Mouse (Mus musculus): ENCODE data around the gene AC134908.4.
A peak's percentile ranks its signal among the peaks of the same experiment; 100 is the strongest.
"Not testable (repeated sequence)": the region's sequence is repeated elsewhere in the genome, so short reads cannot be mapped to it uniquely, and the experiment has no call there.

AC134908.4 gene

GRCm38 (mm10) chr17:25775318-25776062 lies 20.0 kb downstream of the AC134908.4 start:
- no peak for DNase-seq (ENCODE audit: low read depth, low spot score)

DNA sequence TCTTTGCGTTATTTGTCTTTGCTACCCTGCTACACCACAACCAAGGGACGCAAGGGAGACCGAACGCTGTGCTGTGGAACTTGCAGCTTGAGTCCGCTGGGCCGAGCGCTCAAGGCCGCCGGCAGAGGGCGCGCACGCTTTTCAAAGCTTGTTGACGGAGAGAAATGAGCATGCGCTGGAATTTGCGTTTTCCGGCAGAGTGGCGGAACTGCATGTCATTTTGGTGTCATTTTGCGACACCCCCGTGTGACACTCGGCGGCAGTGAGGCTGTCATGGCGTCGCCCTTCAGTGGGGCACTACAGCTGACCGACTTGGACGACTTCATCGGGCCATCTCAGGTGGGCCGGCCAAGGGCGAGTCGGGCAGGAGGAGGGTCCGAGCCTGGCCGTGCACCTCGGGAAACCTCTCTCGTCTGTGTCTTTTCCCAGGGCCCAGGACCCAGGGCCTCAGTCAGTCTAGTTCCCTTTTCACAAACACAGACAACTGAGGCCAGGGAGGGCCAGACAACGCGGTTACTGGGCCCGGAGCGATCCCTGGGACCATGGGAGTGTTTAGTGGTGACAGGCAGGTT lies 21.8 kb downstream of the AC134908.4 start, which contains the start of gene Narfl:
Narfl (plus strand) TSS at position 228 of the 572 bp plus-strand sequence.
- peak; percentile 95 for DNase-seq (ENCODE audit: low read depth, low spot score)

- DNase-seq (ENCODE audit: low read depth, low spot score), result no peak
Observed at GRCm38 (mm10) chr17:25769331-25769730, 26.1 kb downstream of the AC134908.4 start.

GRCm38 (mm10) chr17:25765886-25766285 lies 29.6 kb downstream of the AC134908.4 start:
- DNase-seq (ENCODE audit: low read depth, low spot score), result no peak

GRCm38 (mm10) chr17:25762591-25762990 lies 32.9 kb downstream of the AC134908.4 start:
- DNase-seq (ENCODE audit: low read depth, low spot score), result no peak

GRCm38 (mm10) chr17:25761561-25761970 lies 33.9 kb downstream of the AC134908.4 start:
- no peak for DNase-seq (ENCODE audit: low read depth, low spot score)

- no peak for DNase-seq (ENCODE audit: low read depth, low spot score)
Observed at GRCm38 (mm10) chr17:25760148-25760547, 35.3 kb downstream of the AC134908.4 start.

DNA sequence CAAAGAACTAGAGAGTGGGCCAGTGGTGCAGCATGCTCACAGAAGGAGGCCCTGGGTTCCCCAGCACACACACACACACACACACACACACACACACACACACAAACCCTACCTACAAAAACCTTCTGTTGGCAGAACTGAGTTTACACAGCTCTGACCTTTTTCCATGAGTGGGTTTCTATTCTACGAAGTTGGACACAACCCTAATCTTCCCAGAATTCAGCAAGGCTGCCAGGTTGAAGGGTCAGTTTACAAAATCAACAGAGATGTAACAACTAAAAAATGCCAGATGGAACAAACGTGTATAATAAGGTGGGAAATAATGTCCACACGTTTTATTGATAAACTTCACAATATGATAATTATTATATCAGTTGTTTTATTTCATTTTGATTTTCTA lies 37.8 kb downstream of the AC134908.4 start:
- no peak for DNase-seq (ENCODE audit: low read depth, low spot score)

DNA sequence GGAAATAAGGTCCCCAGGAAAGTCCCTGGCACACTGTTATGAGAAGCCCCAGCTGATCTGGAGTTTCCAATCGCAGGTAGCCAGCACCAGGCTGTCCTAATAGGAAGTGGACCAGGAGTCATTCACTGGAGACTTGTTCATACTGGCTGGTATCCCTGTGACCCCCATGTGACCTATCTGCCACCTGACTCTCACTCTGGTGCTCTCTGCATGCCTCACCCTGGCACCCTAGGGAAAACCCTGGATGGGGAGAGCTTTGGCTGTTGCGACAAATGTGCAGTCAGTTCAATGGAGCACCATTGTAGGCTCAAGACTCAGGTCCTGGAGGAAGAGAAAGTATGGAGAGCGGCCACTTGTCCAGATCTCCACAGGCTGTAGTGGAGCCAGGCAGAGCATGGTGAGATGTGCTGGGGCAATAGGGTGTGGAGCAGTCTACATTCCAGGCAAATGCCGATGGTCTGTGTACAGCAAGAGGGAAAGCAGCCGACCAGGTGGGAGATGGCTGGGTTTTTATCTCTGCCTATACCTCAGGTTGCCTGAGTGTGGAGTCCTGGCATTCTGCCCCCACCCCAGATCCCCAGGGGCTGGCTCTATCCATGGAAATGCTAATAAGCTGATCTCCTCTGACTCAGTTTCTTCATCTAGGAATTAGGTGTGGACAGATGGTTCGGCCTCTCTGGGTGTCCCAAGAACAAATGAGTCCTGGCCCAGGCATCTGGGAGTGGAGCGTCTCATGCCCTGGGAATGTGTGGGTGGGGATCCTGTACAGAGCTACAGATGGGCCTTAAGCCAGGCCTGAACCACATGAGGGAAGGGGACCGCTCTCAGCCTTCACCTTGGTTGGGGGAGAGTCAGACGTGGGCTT lies 38.8 kb downstream of the AC134908.4 start:
- DNase-seq (ENCODE audit: low read depth, low spot score), result no peak

- DNase-seq (ENCODE audit: low read depth, low spot score), result no peak
Observed at GRCm38 (mm10) chr17:25755627-25756377, 39.7 kb downstream of the AC134908.4 start.

GRCm38 (mm10) chr17:25755086-25755485 lies 40.4 kb downstream of the AC134908.4 start:
- DNase-seq (ENCODE audit: low read depth, low spot score), result no peak

DNA sequence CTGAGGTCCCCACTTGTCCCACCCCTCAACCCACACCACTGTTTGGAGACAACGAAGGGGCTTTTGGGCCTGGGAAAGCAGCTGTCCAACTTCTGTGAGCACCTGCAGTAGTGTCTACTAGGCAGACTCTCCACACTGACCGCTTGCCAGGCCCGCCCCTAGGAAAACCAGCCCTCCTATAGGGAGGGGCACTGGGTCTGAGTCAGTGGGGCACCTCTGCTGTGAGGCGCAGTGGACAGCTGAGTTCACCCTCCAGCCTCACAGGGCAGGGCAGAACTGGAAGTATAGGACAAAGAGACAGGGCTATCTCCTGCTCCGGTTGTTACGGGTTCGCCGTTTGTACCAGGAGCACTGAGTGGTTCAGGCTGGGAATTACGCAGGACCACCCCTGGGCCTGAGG lies 41.2 kb downstream of the AC134908.4 start, which contains the start of gene Msln:
Msln (minus strand) TSS at position 138 of the 400 bp plus-strand sequence.
- no peak for DNase-seq (ENCODE audit: low read depth, low spot score)

DNA sequence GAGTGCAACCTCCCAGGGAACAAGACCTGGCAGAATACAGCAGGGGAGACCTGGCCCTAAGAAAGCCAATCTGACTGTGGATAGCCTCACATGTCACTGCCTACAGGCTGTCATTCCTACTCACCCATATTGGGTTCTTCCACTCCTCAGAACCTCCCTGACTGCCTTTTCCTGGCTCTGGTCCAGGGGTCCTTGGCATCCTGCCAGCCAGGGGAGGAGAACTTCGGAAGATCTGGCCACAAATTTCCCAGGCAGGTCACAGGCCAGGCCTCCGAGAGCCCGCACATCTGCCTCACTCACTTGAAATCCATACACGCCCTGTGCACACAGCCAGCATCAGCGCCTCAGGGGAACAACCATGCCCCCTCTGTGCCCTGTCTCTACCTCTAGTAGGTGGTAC lies 44.0 kb downstream of the AC134908.4 start:
- no peak for DNase-seq (ENCODE audit: low read depth, low spot score)

- DNase-seq (ENCODE audit: low read depth, low spot score), result no peak
Observed at GRCm38 (mm10) chr17:25749314-25749713, 46.1 kb downstream of the AC134908.4 start.

GRCm38 (mm10) chr17:25748238-25748637 lies 47.2 kb downstream of the AC134908.4 start:
- DNase-seq (ENCODE audit: low read depth, low spot score), result no peak

DNA sequence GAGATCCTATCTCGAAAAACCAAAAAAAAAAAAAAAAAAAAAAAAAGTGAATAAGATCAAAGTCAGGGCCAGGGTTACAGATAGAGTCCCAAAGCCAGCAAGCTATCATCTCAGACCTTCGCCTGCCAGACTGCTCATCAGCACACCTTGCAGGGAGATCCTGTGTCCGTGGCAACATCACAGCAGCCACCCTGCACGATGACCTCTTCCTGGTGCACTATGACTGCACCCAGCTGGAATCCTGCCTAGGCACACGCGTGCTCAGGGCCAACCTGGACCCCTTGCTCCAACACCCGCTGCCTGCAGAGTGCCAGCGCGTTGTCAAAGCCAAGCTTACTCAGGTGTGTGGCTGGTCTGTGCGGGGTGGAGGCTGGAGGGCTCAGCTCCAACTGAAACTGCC lies 51.1 kb downstream of the AC134908.4 start:
- DNase-seq (ENCODE audit: low read depth, low spot score), result no peak

- DNase-seq (ENCODE audit: low read depth, low spot score), result no peak
Observed at GRCm38 (mm10) chr17:25743831-25744230, 51.6 kb downstream of the AC134908.4 start.

- DNase-seq (ENCODE audit: low read depth, low spot score), result not testable (repeated sequence)
Observed at GRCm38 (mm10) chr17:25741471-25741870, 54.0 kb downstream of the AC134908.4 start.

Data from brain, embryonic 18.5 days (tissue).